Mouse (Mus musculus) left cerebral cortex, adult 11 months (tissue): ENCODE measurements at regions not wholly inside any gene's neighbourhood (a gene's known extent, or its start where the extent isn't known, plus 50 kb on each side); places are given as distances from the start of the nearest gene placed in this dataset.
"Not testable (repeated sequence)": the region's sequence is repeated elsewhere in the genome, so short reads cannot be mapped to it uniquely, and the experiment has no call there.

Source experiments
- DNase-seq: peaks from one replicate; pipeline ENCODE4 v3.0.0; 2022; ENCODE audit warnings: low spot score

DNA sequence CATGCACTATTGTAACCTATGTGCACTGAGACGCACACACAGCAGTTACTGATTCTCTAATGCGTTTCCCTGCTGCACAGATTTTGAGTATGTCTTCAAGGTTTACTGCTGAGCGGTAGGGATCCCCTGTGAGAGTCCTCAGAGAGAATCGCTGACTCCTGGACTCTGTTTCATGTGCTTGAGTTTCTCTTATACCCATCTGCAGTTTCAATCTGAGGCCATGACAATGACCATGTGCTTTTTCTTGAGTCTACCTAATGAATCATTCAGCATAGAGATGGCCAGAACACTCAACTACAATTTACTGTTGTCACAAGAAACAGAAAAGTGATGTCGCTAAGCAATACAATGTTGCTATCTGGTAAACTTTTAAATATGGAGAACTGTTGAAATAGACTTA is 110.8 kb upstream of the Gm5148 start:
- no peak for DNase-seq

DNA sequence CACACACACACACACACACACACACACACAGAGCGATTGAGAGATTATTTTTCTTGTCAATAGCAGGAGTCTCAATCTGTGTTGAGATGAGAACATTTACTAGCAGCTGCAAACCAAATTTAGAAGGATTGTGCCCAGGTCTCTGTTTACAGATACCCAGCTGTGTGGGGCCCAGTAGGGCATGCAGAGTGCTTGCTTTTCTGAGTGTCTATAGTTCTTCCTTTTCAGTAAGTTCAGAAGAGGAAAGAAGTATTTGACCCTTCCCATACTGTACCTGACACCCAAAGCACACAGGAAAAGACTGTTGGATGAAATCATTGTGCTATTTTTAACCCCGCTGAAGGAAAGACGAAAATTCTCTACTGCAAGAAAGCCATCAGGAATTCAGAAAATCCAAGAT is 110.3 kb upstream of the Gm5148 start:
- DNase-seq = no peak

DNA sequence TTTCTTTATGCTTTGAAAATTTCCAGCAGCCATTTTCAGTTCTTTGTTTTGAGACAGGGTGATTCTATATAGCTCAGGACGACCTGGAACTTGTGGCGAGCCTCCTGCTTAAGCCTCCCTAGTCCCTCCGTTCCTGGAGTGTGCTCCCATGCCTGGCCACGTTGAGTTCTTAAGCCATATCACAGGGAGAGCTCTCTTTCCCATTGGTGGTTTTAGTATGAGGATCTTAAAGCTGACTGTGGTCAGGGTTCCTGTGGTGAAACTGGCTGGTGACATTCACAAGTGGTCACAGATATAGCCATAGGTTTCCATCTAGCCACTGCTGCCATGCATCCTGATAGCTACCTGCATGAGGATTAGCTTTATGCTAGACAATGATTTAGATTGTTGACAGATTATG is 109.1 kb upstream of the Gm5148 start:
- no peak for DNase-seq

DNA sequence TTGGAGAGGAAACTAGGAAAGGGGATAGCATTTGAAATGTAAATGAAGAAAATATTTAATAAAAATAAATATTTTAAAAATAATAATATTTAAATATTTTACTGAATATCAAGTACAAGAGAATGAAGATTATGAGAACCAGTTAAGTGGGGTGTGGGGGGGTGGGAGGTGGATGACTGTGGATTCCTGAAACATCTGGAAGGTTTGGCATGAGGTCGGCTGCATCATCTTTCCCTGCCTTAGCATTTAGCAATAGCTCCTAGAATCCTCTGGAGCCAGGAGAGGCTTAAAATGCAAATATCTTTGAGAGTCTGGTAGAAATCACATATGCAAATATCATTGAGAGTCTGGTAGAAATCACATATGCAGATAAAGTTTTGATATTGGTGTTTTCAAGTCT is 103.3 kb upstream of the Gm5148 start:
- DNase-seq = no peak

DNA sequence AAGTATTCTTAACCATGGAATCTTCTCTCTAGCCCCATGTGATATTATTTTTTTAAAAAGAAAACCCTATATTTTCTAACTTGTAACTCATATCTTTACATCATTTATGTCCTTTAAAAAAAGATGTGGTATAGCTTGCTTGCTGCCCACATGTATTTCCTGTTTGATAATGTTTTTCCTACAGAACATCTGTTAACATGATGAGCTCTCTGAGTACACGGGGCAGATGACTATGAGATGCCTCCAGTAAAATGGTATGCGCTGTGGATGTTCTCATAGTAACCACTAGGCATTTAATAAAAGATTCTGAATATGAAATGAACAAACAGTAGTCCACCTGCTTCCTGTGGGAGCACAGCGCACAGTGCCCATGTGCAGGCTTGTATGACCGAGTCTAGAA is 101.3 kb upstream of the Gm5148 start:
- no peak for DNase-seq

DNA sequence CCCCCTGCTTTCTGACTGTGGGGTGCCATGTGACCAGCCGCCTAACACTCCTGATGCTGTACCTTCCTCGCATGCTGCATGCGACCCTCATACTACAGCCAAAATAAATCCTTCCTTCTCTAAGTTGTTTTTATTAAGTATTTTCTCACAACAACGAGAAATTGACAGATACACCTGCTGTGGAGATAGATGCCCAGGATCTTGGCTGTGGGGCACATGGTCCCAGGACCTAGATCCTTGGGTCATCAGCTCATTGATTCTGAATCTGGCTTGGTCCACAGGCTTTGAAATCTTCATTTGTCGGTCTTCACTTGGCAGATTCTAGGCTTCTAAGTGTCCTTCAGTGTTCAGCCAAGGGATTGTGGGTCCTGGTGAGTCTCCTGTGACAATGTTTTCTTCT is 100.4 kb upstream of the Gm5148 start:
- DNase-seq = no peak

DNA sequence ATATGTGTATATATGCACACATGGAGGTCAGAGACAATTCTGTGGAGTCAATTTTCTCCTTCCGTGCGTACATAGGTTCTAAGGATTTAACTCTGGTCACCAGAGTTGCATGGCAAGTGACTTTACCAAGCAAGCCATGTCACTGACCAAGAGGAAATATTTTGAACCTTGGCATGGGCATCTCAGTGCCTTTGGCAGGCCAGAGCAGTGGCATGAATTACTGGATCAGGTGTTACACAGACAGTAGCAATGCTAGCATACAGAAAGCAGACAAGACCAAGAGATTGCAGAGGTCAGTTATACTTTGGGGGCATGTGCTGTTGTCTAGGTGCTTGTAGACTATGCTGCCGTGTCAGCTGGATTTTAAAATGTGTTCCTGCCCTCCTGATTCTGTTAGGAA is 95.2 kb upstream of the Gm5148 start:
- DNase-seq = no peak

DNA sequence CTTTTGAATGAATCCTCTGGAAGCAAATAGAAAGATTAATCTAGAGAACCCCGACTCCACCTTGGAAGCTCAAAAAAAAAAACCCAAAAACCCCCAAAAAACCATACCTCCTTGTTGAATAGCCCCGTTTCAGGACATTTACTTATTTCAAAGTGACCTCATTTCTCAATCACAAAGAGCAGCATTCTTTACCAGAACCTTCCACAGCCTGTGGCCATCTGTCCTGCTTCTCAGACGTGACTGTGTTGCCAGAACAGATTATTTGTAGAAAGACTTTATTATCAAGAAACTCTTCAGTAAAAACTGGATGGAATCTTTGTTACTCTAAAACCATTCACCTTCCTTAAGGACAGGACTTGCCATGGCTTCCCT is 93.1 kb upstream of the Gm5148 start:
- DNase-seq = no peak

DNA sequence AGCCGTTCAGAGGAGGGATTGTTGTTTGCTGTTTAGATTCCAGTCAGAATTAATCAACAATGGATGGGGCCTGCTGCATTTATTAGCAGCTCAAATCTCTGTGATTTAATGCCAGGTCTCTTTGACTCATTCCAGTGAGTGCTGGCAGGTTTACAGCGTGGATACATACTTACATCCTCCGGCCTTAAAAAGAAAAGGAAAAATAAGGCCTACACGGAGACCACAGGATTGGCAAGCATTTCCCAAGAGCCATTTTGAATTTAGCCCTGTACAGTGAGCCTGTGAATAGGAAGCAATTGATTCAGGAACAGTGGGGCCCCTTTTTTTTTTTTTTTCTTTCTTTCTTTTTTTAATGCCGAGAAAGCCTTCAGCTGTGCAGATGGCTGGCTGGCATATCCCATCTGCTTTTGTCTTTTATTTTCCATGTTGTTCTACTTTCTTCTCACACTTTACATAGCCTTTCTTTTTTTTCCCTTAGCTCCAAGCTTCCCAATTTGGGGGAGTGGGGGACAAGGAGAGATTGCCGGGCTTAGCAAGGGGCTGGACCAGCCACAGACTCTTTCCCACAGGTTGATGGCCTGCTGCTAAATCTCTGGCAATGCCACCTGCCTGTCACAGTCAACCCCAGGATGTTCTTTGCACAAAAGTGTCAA is 92.6 kb upstream of the Gm5148 start:
- DNase-seq = no peak

DNA sequence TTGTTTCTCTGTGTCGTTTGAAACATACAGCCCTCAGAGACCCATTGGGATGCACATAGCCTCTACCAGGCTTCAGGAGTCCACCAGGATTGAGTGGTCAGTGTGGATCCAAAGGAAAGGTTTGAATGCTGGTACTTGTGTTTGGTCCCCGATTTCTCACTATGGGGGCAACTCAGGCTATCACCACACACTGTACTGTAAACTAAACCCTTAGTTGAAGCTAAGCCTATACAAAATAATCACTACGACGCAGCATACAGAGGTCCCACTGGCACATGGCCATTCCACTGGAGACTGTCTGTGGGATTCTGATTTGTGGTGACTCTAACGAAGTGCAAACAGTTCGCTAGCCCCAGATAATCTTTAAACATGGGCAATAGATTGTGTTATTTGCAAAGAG is 91.5 kb upstream of the Gm5148 start:
- no peak for DNase-seq

DNA sequence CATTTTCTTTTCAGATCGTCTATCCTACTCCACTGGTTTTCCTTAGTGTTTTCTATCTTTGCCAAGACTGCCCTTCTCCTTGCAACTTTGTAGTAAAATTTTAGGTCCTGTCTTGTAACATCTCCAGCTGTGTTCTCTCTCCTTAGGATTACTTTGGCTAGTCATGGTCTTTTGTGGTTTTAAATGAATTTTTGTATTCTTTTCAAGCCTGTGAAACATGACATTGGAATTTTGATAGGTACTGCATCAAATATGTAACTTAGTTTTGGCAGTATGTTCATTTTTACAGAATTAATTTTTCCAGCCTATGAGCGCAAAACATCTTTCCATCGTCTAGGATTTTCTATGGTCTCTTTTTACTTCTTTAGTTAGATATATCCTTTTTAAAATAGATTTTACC is 88.6 kb upstream of the Gm5148 start:
- DNase-seq = no peak

DNA sequence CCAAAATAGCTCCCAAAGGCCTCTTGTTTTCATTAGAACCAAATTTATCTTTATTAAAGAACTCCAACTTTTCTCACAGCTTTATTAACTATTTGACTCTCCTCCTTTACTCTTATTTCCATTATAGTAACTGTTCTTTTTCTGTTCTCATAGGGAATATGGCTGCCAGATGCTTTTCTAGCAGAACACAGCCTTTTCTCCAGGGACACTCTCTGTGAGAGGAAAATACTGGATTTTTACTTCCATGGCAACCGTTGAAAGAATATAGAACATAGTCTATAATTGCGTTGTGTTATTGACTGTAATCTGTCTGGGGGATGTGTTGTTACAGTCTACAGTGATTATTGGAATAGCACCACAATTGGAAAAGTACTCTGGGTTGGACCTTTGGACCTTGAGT is 87.1 kb upstream of the Gm5148 start:
- no peak for DNase-seq

DNA sequence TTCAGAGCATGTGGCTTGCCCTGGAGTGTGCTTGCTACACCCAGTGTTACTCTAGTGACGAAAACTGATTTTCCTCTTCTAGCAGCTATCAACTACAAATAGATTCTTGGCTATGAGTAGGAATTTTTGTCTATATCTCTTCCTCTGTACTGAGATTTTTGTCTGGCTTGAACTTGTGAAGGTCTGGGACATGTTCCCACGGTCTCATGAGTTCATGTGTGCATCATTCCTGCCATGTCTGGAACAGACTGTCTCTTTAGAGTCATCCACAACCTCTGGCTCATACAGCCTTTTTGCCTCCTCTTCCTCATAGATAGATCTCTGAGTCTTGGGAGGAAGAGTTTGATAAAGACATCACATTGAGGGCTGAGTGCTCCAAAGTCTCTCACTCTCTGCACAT is 86.5 kb upstream of the Gm5148 start:
- DNase-seq = no peak

DNA sequence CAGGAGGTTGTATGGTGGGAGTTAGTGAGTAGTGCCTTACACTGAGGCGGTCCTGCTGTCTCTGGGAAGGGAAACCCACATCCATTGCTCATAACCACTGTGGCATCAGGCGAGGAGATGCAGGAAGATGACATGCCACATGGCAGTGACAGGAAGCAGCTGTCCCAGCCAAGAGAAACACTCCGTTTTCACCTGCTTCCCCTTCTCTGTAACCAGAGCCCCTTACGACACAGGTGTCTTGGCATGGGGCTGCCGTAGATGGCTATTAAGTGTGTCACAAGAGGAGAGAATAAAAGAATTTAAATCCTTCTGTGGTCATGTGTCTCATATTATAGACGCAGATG is 81.5 kb upstream of the Gm5148 start:
- DNase-seq = no peak

DNA sequence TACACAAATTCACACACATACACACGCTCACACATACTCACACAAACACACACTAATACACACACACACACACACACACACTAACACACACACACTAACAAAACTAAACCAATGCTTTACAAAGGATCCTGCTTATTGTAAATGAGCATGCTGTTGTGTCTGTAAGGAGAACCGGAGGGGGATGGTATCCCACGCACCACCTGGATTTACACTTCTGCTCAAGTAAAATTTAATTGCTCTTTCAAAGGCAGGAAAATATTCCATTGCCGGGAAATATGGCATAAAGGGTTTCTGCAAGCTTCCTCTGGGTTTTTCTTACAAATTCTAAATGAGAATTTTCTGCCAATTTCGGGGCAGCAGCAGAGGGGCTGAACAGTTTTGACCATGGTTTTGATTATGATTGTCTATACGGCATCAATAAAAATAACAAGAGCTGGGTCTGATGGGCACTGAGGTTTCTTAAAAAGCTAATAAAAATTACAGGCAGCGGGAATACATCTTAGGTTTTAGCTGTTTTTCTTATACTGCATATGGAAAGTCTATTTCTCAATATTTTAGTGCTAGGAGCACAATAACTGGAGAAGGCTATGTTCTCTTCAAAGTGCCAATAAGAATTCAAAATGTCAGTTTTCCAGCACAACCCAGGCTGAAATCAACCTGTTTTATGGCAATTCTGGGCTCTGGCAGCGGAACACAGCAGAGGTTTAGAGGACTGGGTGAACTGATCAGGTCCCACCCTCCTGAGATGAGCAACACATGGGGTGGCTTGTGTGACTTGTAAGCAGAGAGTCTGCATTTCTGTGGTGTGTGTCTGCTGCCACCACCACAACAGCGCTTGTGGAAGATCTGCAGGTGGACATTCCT is 80.9 kb upstream of the Gm5148 start:
- no peak for DNase-seq

DNA sequence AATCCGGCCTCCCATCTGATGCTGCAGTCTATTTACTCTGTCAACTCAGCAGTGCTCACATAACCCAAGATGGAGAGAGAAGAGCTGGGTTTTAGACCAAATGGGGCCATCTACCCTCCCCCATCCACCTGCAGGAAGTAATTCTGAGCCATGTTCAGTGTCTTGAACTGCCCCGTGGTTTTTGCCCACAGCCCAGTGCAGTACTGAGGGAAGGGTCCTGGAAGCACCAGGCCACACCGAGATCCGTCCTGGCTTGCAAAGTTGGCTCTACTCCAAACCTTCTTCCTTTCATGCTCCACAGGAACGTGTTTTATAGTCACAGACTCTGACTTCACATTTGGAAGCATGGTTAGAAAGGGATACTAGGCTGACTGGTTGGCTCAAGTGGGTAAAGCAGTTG is 80.0 kb upstream of the Gm5148 start:
- DNase-seq = no peak

DNA sequence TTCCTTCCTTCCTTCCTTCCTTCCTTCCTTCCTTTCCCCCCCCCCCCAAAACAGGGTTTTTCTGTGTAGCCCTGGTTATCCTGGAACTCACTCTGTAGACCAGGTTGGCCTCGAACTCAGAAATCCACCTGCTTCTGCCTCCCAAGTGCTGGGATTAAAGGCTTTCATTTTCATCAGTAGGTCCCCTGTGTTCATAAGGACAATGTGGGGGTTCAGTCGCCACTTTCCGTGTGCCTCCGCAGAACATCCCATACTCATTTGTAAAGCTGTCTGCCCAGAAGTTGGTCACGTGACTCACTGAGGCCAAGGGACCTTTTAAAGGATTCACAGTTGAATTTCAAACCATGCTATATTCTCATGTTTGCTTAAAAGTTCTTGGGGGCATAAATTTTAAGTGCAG is 79.5 kb upstream of the Gm5148 start:
- DNase-seq = not testable (repeated sequence)

DNA sequence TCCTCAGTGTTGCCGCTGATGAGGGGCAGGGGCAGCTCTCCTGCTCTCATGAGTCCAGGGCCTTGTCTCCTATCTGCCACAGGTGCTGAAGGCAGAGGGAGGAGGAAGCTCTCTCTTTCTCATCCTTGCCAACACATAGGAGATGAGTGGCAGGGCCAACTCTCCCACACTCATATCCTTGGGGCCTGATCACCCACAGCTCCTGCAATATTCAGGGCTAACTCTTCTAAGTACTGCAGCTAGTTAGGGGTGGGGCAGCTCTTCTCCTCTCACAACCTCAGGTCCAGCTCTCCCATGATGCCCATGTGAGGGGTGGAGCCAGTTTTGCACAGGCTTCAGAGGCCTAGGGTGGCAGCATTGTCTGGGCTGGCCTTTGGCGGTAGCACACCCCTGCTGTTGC is 77.3 kb upstream of the Gm5148 start:
- no peak for DNase-seq

DNA sequence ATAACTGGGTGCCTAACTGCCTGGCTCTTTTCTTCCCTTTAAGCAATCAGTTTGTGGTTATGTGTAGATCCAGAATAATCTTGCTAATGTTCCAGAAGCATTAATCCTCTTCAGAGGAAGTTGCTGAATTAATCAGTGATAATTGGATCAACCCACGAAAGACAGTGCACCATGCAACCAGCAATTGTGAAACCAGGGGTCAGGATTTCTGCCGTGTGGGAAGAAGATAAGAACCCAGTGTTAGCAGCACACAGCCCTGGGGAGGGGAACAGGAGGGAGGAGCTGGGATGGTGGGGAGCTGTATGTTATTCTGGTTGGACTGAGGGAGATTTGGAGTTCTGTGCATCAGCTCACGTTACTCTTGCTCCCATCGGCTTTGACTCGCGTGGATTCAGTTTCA is 75.5 kb upstream of the Gm5148 start:
- no peak for DNase-seq

DNA sequence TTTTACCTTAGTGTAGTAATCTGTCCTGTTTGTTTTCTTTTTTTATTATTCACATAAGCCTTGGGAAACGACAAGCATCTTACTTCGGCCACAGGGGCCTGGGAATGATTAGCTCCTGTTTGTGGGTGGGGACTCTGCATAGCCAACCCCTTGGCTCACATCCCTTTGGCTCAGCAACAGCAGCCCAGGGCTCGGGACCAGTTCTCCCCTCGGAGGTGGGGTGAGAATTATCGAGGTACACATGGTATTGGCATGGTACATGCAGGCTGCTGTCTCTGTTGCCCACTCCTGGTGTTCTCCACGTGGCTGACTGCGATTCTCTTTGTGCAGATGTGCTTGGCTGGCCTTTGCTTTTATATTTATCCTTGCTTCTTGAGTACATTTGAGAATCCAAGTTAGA is 65.4 kb upstream of the Gm5148 start:
- DNase-seq = no peak

DNA sequence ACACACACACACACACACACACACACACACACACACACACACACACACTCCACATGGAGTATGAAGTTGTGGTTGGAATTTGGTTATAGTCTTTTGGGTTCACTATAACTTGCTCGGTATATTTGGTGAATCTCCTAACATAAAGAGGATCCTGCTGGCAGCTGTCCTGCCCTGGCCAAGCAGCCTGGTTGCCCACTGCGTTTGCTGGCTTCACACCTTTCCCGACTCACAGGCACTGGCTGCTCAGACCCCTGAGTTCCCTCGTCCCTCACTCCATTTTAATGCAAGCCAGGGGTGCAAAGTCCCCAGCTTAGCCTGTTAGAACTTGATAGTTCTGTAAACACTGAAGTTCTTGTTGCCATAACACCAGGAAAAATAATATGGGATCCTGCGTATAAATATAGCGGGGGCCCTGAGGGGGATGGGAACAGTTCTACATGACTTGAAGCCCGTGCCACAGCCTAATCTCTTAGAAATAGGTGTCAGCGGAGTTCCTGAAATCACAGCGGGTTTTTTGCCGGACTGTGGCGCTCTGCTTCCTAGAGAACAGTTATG is 64.9 kb upstream of the Gm5148 start:
- DNase-seq = no peak

DNA sequence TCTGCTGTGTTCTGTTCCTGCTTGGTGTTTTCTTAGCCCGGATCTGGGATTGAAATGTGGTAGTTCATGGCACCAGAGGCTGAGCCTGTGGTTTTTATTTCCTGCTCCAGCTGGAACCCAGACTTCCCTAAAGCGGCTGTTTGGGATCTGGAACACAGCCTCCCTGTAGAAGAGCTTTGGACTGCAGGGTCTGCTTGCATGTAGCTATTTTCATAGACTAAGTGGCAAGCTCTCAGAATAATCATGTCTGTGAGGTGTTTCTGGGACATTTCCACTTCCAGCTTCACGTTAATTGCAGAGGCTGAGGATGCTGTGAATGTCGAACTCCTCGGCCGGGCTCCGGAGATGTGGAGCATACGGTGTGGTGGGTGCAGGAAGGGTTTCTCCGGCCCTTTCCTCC is 64.1 kb upstream of the Gm5148 start:
- DNase-seq = no peak

DNA sequence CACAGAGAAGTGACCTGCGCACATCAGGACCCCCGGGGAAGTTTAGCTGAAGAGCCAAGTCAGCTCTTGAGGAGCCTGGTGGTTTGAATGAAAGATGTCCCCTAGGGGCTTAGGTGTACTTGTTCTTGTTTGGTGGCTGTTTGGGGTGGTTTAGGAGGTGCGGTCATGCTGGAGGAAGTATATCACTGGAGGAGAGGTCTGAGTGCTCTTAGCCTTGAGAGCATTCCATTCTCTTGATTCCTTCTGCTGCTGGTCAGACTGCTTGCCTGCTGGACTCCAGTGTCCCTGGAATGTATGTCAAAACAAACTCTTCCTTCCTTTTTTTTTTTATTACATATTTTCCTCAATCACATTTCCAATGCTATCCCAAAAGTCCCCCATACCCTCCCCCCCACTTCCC is 62.5 kb upstream of the Gm5148 start:
- no peak for DNase-seq

DNA sequence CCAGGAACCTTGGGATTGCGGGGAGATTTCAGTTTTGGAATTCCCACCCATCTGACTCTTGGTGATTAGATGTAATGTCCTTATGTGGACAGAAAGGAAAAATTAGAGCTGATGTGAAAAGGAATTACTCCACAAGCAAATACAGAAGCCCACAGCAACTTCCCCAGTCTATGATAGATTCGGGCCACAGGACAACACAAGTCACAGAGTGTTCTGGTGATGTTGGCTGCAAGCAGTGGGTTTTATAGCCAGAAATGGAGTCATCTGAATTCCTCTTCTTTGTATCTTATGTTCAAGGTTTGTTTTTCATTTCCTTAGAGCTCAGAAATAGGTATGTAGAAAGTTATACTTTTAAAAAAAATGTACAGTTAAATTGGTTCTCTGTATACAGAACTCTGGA is 56.8 kb upstream of the Gm5148 start:
- no peak for DNase-seq
